Mouse (Mus musculus) activated CD4-positive, CD25-positive, alpha-beta regulatory T cell, adult 4 months (primary cell): Measurements from ENCODE around the gene Qpctl. TPM values are rescaled to one million over a fixed set of nuclear protein-coding genes. Genes with fewer than 3 reads are reported as not detected.
A peak's percentile ranks its signal among the peaks of the same experiment; 100 is the strongest.

ENCODE experiments used
- ATAC-seq: one replicate; pipeline ENCODE4 v1.8.0; 2017
- polyA plus RNA-seq, 2 experiments: library from polyadenylated mRNA; unstranded; fragments of 100-300 nt; shearing (Covaris generic); gene quantifications; one replicate each; pipeline ENCODE4 v1.2.1; 2017

Qpctl gene
- polyA plus RNA-seq = 10 to 100 TPM in 1 of 2 experiments, 1 to 10 TPM in 1; 8.9 to 11.6 TPM

DNA sequence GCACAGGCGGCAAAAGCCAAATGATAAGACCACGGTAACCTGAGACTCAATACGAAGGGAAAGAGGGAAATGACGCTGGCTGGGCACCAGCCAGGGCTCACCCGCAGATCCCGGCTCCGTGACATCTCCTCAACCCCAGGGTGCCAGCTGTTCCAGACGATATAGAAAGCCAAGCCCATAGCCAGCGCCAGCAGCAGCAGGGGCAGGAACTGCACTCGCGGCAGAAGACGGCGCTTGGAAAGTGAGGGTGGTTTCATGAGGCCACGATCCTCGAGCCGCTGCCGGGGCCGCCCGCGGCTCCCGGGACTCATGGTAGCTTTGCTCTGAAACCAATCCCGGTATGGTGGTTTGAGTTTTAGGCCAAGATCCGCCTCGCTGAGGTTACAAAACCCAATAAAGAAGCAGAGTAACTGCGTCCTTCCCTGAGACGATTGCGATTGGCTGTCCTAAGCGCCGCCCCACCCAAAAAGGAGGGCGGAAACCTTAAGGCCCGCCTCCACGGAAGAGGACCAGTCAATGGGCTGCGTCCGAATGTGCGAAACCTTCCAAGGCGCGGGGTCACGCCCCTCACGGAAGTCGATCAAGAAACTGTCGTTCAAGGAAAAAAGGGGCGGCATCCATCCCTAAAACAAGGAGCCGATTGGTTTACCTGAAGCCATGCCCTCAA is at the start of gene Qpctl:
Gene Qpctl (minus strand): TSS at position 417 of the 667 bp plus-strand sequence.
- peak; percentile 94 for ATAC-seq

DNA sequence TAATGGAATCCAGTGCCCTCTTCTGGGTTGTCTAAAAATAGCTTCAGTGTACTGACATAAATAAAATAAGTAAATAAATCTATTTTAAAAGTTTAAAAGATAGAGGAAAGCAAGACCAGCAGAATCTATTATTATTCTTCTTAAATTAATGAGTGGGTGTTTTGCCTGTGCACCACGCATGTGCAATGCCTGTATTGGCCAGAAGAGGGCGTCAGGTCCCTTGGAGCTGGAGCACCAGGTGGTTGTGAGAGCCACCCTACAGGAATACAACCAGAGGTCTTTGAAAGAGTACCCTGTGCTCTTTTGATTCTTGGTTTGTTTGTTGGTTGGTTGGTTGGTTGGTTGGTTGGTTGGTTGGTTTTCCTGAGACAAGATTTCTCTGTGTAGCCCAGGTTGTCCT is 48.9 kb upstream of the Qpctl start:
- ATAC-seq = no peak

DNA sequence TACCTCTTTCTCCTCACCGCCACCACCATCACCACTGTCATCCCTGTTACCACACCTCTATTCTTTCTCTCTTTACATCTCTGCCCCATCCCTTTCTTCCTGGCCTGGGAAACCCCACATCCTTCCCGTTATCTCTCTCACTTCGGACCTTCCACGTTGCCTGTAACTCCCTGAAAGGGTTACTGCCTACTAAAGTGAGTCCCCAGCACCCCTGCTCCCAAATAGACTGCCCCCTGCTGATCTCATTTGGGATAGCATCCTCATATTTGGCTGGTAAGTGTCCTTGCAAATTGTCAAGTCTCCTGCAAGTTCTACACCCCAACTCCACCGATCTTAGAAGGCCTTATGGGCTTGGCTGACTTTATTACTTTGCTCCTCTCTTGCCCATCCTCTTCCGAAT is 47.6 kb upstream of the Qpctl start:
- ATAC-seq = no peak

DNA sequence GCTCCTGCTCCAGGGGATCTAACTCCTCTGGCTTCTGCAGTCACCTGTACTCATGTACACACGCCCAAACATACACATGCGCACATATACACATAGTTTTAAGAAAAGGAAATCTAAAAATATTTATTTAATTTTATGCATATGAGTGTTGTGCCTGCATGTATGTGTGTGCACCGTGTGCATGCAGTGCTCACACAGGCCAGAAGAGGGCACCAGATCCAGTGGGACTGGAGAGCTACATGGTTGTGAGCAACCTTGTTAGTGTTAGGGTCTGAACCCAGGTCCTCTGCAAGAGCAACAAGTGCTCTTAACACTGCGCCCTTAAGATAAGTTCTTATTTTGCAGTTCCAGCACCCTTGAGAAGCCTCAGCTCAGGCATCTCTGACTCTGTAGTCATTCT is 45.6 kb upstream of the Qpctl start:
- no peak for ATAC-seq

- no peak for ATAC-seq
Observed at GRCm38 (mm10) chr7:19184758-19185157, 35.7 kb upstream of the Qpctl start.

- no peak for ATAC-seq
Observed at GRCm38 (mm10) chr7:19184250-19184649, 35.2 kb upstream of the Qpctl start.

DNA sequence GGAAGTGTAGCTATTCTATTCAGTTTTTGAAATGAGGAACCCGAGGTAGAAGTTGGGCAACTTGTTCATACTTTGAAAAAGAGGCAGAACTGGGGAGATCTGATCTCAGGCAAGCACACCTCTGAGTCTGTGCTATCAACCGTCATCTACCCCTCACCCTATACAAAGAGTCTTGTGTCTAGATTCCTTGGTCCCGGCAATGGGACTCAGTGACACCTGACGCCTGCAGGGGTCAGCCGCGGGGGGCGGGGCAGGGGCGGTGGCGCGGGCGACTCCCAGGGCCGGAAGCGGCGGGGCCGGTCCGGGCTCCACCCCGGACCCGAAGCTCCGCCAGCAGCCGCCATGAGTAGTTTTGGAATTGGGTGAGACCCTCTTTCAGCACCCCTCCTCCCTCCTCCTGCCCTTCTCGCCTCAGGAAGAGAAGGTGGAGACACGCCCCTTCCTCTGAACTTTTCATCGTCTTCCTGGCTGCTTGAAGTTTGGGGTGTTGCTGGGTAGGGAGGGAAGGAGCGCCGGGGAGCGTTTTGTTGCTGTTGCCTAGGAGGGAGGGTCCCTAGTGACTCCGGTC is 31.9 kb upstream of the Qpctl start:
- ATAC-seq = peak; percentile 31

DNA sequence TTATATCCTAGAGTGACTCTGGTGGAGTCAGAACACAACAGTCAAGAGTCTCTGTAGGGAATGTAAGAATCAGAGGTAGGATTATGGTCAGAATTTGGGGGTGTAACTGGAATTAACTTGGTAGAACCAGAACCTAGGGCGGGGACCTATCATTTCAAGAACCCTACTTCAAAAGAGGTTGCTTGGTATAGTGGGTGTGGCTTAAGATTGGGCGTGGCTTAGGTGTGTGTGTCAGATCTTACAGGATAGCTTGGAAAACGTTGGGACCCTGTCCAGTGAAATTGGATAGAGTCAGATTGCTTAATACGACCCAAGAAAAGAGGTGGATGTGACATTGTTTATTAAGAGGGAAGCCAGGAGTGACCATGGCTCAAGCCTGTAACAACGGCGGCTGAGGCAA is 30.8 kb upstream of the Qpctl start:
- no peak for ATAC-seq

- peak; percentile 48 for ATAC-seq
Observed at GRCm38 (mm10) chr7:19179173-19179572, 30.1 kb upstream of the Qpctl start.

DNA sequence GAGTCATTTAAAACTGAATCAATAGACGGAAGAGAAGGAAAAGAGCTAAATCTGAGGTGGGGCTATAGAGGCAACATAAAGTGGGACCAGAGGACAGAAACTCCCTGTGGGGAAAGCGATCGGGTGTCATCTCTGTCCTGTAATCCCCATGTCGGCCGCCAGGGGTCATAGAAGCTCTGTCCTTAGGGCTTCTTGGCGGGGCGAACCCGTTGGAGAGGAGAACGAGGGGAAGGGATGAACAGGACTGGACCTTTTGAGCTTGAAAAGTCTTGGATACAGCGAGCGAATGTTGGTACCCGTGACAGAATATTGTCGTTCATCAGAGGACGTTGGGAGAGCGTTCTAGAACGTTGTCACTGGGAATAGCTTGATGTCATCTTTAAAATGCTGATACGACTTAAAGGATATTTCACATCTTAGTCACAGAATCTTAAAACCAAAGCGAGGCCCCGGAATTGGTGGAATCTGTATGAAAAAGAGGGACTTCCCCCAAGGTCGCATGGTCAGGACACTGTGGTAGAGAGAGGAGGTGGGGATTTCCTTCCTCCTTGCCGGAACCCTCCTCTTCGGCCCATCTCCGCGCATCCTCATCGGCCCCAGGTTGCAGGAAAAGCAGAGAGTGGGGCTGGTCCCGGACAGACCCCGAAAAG is 29.5 kb upstream of the Qpctl start:
- peak; percentile 58 for ATAC-seq

DNA sequence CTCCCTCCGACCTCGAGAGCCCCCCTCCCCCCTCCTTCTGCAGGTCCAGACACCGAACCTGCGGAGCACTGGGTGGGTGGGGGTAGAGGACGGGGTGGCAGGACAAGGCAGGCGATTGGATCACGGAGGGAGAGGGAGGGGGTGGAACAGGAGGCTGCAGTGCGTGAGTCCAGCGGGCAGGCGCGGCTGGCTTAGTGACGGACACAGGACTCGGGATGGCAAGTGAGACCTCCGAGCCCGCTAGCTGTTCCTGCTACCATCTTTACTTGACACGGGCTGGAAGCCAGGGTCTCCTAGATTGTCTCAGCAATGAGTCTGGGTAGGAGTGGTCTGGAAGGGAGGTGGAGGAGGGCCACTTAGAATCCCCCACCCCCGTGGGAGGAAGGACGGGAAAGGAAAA is 28.9 kb upstream of the Qpctl start:
- no peak for ATAC-seq

- ATAC-seq = no peak
Observed at GRCm38 (mm10) chr7:19177216-19177615, 28.1 kb upstream of the Qpctl start.

DNA sequence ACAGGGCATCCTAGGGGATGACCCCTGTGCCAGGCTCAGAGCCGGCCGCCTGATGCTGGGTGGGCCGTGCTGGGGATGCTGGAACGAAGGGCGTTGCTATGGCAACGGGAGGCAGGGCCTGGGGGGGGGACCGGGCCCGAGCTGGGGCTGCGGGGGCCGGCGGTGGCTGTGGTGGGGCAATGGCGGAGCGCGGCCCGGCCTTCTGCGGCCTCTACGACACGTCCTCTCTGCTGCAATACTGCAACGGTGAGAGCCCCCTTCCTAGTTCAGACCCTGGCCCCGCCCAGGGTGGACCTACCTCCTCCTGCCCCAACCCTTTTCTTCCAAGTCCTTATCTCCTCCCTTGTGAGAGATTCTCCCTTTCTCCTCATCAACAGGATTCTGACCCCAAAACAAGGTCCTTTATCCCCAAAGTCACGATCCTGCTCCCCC is 27.4 kb upstream of the Qpctl start:
- ATAC-seq = no peak

DNA sequence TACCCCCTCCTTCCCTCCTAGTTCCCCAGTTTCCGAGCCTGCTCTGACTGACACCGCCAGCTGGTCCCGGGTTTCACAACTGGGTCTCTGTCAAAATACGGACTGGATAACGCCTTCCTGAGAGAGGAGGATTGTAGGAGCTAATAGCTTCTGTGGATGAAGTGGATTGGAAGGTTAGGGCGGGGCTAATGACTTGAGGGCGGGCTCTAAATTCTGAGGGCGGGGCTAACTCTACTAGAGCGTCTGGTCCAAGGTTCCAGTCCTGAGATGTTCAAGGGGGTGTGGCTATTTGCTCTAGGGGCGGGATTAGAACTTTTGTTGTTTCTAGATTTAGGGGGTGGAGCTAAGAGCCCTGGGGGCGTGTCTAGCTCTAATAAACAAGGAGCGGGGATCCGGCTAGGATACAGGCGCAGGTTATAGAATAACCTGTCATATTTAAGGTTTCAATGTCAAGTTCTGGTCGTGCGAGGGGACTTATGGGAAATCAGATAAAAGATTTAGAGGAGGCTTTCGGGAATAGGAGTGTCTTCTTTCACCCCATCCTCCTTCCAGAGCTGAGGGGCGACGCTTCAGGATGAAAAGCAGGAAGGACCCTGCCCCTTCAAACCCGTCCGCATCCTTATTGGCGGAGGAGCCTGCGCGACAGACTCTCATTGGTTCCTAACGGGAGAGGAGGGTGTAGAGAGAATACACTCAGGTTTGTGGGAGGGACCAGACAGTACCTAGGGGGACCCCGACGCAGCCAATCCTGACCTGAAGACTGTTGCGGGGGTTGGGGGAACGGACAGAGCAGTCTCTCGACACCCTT is 26.8 kb upstream of the Qpctl start, which contains the start of gene Eml2:
Gene Eml2 (plus strand): TSS at position 714 of the 808 bp plus-strand sequence.
- no peak for ATAC-seq

GRCm38 (mm10) chr7:19172874-19173273 is 23.8 kb upstream of the Qpctl start:
- ATAC-seq = no peak

DNA sequence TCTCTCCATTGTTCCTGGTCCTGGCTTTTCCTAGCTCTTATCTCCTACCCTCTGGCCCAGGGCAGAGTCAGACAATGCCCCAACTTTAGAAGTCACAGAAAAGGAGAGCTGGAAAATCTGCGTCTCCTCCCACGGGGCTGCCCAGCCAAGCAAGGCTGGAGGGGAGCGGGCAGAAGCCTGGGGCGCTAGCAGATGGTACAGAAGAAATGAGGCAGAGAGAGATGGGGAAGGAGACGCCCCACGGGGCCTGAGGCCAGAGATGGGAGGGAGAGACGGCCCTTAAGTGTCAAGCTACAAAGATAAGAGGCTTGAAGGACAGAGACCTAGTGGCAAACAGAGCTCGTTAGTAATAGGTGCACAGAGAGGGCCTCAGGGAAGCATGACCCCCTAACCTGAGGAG is 22.7 kb upstream of the Qpctl start:
- ATAC-seq = no peak

DNA sequence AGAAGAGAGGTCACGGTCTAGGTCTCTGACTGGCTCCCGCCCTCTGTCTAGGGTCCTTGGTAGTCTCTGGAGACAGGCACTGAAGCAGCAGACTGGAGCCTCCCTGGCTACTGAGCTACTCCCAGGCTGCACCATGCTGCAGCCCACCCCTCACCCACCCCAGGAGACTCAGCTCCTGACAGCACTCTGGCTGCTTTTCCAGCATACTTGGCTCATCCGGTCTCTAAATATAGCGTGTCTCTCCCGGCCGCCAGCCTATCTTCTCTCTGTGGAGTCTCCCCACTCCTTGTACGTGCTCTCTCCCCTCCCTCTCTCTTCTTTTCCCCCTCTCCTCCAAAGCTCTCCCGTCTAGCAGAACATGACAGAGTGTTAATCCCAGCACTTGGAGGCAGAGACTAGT is 21.1 kb upstream of the Qpctl start:
- ATAC-seq = no peak

DNA sequence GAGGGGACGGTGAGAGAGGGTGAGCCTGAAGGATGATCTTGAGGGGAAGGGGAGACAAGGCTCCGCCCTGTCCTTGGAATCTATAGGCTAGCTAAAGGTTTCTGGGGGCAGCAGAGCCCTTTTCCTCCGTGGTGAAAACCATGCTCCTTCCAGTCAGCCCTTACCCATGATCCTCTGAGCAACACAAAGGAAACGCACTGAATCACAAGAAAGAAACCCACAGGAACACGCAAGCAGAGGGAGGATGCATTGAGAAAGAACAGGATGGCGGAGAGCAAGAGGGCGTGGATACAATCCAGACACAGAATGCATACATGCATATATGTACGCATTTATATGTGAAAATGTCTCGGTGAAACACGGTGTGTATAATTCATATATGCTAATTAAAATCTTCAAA is 20.4 kb upstream of the Qpctl start:
- ATAC-seq = no peak

- no peak for ATAC-seq
Observed at GRCm38 (mm10) chr7:19166990-19167389, 17.9 kb upstream of the Qpctl start.

DNA sequence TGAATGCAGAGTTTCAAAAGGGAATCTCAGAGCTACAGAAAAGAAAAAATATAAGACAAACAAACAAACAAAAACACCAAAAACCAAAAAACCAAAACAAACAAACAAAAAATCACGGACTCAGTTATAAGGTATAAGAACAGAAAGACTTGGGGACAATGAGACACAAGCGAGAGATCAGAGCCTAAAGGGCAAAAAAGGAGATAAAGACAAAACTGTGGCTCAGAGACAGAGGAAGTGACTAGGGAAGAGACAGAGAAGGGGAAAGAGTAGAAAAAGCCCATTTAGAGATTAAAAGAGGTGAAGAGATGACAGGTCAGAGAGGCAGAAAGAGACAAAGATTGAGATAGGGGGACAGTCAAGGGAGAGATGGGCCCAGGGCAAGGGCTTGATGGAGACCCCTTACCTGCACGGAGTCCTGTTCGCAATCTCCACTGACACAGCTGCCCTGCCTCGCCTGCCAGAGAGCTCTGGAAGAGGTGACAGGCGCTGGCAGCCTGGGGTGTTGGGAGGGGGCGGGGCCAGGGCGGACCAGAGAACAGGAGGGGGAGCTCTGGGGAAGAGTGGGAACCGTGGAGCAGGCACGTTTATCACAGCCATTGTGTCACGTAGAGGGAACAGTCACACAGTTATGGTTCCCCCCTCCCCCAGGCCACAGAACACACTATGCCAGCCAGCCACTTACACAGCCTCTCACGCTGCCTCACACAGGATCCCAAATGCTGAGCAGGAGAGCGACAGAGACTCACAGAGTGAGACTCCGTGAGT is 16.7 kb upstream of the Qpctl start, which contains the start of gene Gipr:
Gene Gipr (minus strand): TSS at position 472 of the 768 bp plus-strand sequence.
- ATAC-seq = no peak

- peak; percentile 70 for ATAC-seq
Observed at GRCm38 (mm10) chr7:19164978-19165377, 15.9 kb upstream of the Qpctl start.

DNA sequence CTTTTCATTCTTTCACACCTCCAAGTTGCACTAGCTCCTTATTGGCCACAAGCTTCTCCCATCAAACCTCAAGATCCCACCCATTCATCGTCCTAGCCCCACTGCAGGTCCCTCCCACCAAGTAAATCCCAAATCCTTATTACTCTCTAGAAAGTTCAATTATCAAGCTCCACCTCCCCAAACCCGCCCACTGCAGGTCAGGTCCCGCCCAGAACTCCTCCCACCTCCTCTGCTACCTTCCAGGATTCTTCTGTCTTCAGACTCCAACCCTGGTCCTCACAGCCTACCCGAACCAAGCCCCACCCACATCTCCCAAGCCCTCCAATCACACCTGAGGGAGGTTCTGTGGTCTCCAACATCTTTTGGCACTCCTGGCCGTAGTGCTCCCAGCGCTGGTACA is 15.1 kb upstream of the Qpctl start:
- no peak for ATAC-seq
